Mouse (Mus musculus) spleen, adult 2 months (tissue): ENCODE results near the gene Tmem33. TPM values are rescaled to one million over a fixed set of nuclear protein-coding genes. Genes with fewer than 3 reads are reported as not detected.

Experiments used
- DNase-seq, 2 experiments: peaks; one replicate each; pipeline versions ENCODE4 v3.0.0 to v3.0.0-alpha.2; 2012 to 2021; ENCODE audit warnings: low spot score in 2 of 2, low read depth in 1 of 2
- H3K27ac ChIP-seq: fragments of 200-500 bp; 2 replicates; pipeline ENCODE4 v1.5.1; 2012; ENCODE audit warnings: low read length, inconsistent platforms; ENCODE audit not compliant: insufficient read depth
- H3K27me3 ChIP-seq: fragments of 200-500 bp; 2 replicates; pipeline ENCODE4 v1.6.1; 2012; ENCODE audit warnings: mild to moderate bottlenecking, moderate library complexity, low read length, inconsistent platforms; ENCODE audit not compliant: control insufficient read depth, insufficient read depth
- H3K36me3 ChIP-seq: fragments of 200-500 bp; 2 replicates; pipeline ENCODE4 v1.6.1; 2012; ENCODE audit warnings: mild to moderate bottlenecking, low read length, inconsistent platforms; ENCODE audit not compliant: control insufficient read depth, insufficient read depth
- H3K4me1 ChIP-seq: fragments of 200-500 bp; 2 replicates; pipeline ENCODE4 v1.6.1; 2011; ENCODE audit warnings: inconsistent platforms; ENCODE audit not compliant: control insufficient read depth, insufficient read depth, insufficient read length
- H3K4me3 ChIP-seq: fragments of 200-500 bp; 2 replicates; pipeline ENCODE4 v1.5.1; 2011; ENCODE audit warnings: mild to moderate bottlenecking, inconsistent platforms; ENCODE audit not compliant: insufficient read depth, insufficient read length; ENCODE audit errors: extremely low read depth
- CTCF ChIP-seq: fragments of 200-500 bp; IDR thresholded peaks from 2 replicates; pipeline ENCODE4 v1.5.1; 2011; ENCODE audit warnings: mild to moderate bottlenecking, inconsistent platforms; ENCODE audit not compliant: insufficient read depth, insufficient read length, insufficient replicate concordance; ENCODE audit errors: extremely low read depth
- POLR2A ChIP-seq: fragments of 200-500 bp; IDR thresholded peaks from 2 replicates; pipeline ENCODE4 v1.6.1; 2011; ENCODE audit warnings: low read depth, low read length, inconsistent platforms
- WGBS: fragments of 180-500 bp; shearing (Covaris S2); methylation state at CpG from one replicate; pipeline ENCODE4 v1.1.7; 2018; 5-methylcytosine and 5-hydroxymethylcytosine counted together
- polyA plus RNA-seq: library from polyadenylated mRNA; depleted of rRNA; stranded (reverse); fragments of >200 nt; gene quantifications from 2 replicates; pipeline ENCODE4 v1.2.3, GENCODE M21; 2012

Gene Tmem33
- polyA plus RNA-seq, 1 experiment, result 56.6 TPM

DNA sequence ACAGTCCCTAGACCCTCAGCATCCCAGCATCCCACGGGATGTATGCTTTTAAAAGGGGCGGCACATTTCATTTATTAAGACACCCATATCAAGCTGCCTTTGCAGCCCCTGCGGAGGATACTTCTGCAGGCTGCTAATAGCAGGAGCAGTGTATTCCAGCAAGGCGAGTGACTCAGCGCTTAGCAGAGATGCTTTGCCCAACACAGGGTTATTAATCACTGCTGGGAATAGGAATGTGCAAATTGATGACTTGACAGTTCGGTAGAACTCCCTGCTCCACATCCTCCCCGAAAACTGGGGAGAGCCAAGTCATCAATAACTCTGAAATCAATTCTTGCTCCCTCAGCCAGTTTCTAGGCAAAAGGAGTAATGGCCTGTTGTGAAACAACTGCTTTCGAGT is 4.7 kb upstream of the Tmem33 start:
- DNase-seq, result no peak
- Histone ChIP-seq H3K4me1 (no peaks in the 10 kb centered on the region), H3K36me3 (no peaks in the 10 kb centered on the region), H3K27me3 (no peaks in the 10 kb centered on the region), H3K27ac (no peak overlapping the region), H3K4me3 (no peak overlapping the region)
- 84% methylated on average over 8 of the region's 8 CpGs for WGBS
- no peak for TF ChIP-seq POLR2A
- TF ChIP-seq CTCF, result no peak

DNA sequence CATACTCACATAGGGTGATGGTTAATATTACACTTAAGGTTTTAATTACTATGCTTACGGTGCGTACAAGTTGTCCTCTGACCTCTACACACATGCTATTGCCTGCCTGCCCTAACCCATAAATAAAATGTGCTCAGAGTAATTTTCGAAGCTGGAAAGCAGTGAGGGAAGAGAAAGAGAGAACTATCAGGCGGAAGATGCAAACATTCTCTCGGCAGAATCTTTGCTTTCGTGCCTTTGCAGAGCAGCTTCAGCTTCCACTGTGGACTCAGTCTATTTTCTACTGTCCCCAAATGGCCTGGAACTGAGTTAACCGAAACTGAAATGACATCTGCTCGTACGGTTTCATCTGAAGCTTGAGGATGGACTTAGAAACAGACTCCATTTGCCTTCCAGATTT is 1.9 kb upstream of the Tmem33 start:
- no peak overlapping the region for H3K27ac ChIP-seq
- H3K36me3 ChIP-seq, result peaks cover 4% of the 10 kb centered on the region
- DNase-seq, result no peak
- WGBS, result 88% methylated on average over 9 of the region's 9 CpGs
- no peak overlapping the region for H3K4me3 ChIP-seq
- TF ChIP-seq POLR2A, result no peak
- no peak for TF ChIP-seq CTCF
- H3K27me3 ChIP-seq, result no peaks in the 10 kb centered on the region
- no peaks in the 10 kb centered on the region; the same call in 1 of the 2 replicates for H3K4me1 ChIP-seq

DNA sequence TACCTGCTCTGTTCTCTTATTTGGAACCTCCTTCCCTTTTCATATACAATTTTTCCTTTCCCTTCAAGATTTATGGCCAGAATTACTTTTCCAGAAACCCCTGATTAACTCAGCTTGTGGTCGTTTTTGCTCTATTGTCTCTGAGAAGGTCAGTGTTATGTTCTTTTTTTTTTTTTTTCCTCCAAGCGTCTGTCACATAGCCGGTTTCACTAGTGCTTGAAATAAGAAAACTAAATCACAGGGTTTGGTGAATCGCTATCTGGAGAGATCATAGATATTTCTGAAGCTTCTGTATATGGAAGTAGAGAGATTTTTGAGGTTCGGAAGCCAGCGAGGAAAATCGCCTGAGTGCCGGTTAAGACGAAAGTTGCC is 220 bp upstream of the Tmem33 start:
- no peak for DNase-seq
- TF ChIP-seq CTCF (no peak), POLR2A (no peak)
- WGBS, result under 1% methylated on average over 9 of the region's 9 CpGs

DNA sequence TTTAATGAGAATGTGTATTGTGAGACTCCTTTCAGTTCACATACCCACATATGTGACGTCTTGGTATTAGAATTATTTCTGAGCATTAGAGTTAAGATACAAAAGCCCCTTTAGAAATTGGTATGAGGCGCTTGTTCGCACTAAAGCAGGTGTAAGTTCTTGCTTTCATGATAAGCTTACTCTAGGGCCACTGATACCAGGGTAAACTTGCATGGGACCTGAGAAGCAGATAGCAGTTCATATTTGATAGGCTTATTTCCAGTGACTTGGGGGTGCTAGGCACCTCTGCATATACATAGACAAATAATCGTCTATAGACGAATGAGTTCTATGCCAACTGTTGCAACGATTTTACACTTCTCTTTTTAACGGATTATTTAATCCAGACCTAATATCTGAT is 2.6 kb downstream of the Tmem33 start:
- H3K36me3 ChIP-seq, result peaks cover 24% of the 10 kb centered on the region
- WGBS, result 81% methylated on average over 7 of the region's 7 CpGs
- H3K27ac ChIP-seq, result no peak overlapping the region
- H3K4me3 ChIP-seq, result no peak overlapping the region
- DNase-seq, result no peak
- TF ChIP-seq CTCF (no peak), POLR2A (no peak)
- no peaks in the 10 kb centered on the region; the same call in 1 of the 2 replicates for H3K4me1 ChIP-seq
- no peaks in the 10 kb centered on the region for H3K27me3 ChIP-seq

More for the DNA sequence above, 220 bp upstream of the Tmem33 start:
- Histone ChIP-seq H3K27ac (peak overlapping the region; percentile 24; the same call in 1 of the 2 replicates), H3K4me1 (no peaks in the 10 kb centered on the region; the same call in 1 of the 2 replicates), H3K4me3 (peak overlapping the region; percentile 82), H3K36me3 (peaks cover 13% of the 10 kb centered on the region), H3K27me3 (no peaks in the 10 kb centered on the region)

DNA sequence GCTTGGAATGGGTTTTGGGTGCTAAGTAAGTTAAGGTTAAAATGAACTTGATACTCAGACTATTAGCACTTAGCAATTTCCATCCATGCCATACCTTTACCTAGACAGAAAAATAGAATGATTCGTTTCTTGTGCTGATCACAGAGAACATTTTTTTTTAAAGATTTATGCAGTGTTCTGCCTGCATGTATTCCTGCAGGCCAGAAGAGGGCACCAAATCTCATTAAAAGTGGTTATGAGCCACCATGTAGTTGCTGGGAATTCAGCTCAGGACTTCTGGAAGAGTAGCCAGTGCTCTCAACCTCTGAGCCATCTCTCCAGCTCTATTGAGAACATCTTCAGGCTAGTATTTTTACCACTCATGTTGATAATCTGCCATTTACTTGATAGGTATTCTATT is 5.7 kb downstream of the Tmem33 start:
- DNase-seq, result no peak
- peaks cover 32% of the 10 kb centered on the region for H3K36me3 ChIP-seq

DNA sequence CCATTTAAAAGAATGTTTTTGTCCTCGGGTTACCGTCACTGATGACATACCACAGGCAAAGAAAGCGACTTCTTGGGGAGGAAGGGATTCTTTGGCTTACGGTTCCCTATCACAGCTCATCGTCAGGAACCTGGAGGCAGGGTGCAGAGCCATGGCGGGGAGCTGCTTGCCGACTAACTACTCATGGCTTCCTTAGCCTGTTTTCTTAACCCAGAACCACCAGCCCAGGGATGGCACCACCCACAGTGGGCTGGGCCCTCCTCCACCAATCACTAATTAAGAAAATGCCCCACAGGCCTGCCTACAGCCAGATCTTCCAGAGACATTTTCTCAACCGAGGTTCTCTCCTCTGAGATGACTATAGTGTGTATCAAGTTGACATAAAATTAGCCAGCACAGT is 8.9 kb downstream of the Tmem33 start:
- WGBS, result 94% methylated on average over 8 of the region's 8 CpGs
- TF ChIP-seq CTCF, result no peak
- no peak for TF ChIP-seq POLR2A
- no peaks in the 10 kb centered on the region for H3K4me1 ChIP-seq
- H3K36me3 ChIP-seq, result peaks cover 25% of the 10 kb centered on the region
- H3K4me3 ChIP-seq, result no peak overlapping the region
- no peaks in the 10 kb centered on the region for H3K27me3 ChIP-seq
- H3K27ac ChIP-seq, result no peak overlapping the region
- DNase-seq, result no peak

More for the DNA sequence above, 5.7 kb downstream of the Tmem33 start:
- no peak overlapping the region for H3K4me3 ChIP-seq
- H3K4me1 ChIP-seq, result no peaks in the 10 kb centered on the region; the same call in 1 of the 2 replicates
- no peaks in the 10 kb centered on the region for H3K27me3 ChIP-seq
- 83% methylated on average over 1 of the region's 1 CpGs for WGBS
- no peak overlapping the region for H3K27ac ChIP-seq
- no peak for TF ChIP-seq CTCF

DNA sequence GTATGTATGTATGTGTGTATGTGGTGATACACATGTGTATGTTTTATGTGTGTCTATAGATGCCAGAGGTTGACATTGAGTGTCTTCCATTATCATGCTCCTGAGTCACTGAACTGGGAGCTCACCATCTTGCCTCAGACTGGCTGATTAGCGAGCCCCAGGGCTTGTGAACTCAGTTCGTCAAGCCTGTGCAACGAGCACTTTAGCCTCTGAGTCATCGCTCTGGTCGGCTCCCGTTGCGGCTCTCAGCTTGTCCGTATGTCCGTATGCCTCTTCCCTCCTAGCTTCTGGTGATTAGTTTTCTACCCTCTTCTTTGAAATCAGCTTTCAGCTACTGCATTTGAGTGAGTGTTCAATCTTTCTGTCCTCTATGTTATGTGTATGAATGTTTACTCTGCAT is 19.0 kb downstream of the Tmem33 start:
- H3K27ac ChIP-seq, result no peak overlapping the region
- DNase-seq, result no peak

More for the DNA sequence above, 19.0 kb downstream of the Tmem33 start:
- 97% methylated on average over 9 of the region's 9 CpGs for WGBS
- no peak for TF ChIP-seq POLR2A
- TF ChIP-seq CTCF, result no peak
- Histone ChIP-seq H3K27me3 (no peaks in the 10 kb centered on the region), H3K4me3 (no peak overlapping the region), H3K4me1 (no peaks in the 10 kb centered on the region), H3K36me3 (peaks cover 3% of the 10 kb centered on the region; the same call in 1 of the 2 replicates)
